Mouse (Mus musculus) urinary bladder, postnatal 14 days (tissue): ENCODE data around the gene Mgam.
"Not testable (repeated sequence)": the region's sequence is repeated elsewhere in the genome, so short reads cannot be mapped to it uniquely, and the experiment has no call there.

Source experiments
- DNase-seq: peaks from one replicate; pipeline ENCODE4 v3.0.0; 2021; ENCODE audit warnings: low spot score

Gene Mgam

DNA sequence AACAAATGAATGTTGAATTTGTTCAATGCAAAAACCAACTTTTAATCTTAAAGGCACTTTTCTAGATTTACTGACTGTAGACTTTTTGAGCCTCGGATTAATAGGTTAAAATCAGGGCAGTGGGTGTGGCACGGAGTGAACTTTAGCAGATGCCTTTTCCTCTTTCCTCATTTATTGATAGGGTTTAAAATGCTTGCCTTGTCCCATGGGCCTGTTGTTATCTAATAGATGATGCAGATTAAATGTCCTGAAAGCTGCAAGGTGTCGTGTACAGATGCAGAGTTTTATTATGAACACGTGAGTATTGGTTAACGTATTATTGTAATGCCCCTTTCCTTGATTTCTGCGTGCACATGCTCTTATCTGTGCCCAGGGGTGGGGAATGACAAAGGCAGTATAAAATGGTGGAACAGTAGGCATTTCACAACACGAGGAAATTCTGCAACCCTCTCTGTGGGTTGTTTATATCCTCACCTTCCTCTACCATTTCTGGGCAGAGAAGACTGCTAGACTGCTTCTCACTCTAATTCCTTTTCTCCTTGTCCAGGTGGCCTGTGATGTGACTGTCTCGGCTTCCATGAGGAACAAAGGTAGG is at the start of gene Mgam:
TSS of gene Mgam (plus strand) at position 426 of the 595 bp plus-strand sequence.
- DNase-seq: no peak

GRCm38 (mm10) chr6:40584336-40584735 is 44.3 kb upstream of the Mgam start:
- no peak for DNase-seq

DNA sequence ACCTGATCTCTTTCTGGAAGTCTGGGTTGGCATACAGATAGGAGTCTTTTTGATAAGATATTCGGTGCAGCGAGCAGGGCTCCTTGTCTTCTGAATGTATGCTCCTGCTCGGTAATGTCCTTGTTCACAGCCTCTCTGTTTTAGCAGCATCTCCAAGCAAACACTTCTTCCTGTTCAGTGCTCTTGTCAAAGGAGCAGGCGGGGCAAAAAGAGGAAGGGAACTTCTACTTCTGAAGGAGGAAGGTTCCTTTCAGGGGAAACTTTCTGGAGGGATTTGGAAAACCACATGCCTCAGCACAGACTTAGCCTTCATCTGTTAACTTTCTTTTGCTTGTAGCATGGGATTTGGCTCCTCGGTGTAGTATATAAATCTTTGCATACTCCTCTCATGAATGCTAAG is 43.0 kb upstream of the Mgam start, which contains the start of gene Clec5a:
TSS of gene Clec5a (minus strand) at position 177 of the 400 bp plus-strand sequence.
- no peak for DNase-seq

DNA sequence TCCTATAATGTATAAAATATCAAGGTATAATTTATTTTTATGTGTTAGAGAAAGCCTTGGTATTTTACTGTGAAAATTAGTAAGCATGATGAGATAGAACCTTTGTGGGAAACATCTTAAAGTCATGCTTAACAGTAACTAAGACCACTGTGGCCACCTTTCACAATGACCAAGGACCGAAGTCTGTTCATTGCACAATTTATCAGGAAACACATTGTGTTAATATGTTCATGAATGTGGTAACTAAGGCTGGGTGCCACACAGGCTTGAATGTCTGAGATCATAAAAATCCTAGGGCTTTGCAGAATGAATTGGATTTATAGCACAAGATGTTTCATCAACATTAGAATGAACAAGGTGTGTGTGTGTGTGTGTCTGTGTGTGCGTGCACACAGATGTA is 40.3 kb upstream of the Mgam start:
- DNase-seq: no peak

- no peak for DNase-seq
Measured at GRCm38 (mm10) chr6:40594804-40595550, 33.7 kb upstream of the Mgam start.

- not testable (repeated sequence) for DNase-seq
Measured at GRCm38 (mm10) chr6:40598546-40598945, 30.1 kb upstream of the Mgam start.

DNA sequence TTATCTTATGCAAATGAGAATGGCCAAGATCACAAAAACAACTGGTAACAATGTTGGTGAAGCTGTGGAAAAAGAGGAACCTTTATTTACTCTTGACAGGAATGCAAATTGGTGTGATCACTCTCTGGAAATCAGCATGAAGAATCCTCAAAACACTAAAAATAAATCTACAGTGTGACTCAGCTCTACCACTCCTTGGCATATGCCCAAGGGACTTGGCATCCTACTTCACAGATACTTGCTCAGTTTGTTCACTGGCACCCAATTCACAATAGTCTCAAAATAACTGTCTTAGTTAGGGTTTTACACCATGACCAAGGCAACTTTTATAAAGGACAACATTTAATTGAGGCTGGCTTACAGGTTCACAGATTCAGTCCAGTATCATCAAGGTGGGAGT is 21.2 kb upstream of the Mgam start:
- no peak for DNase-seq

DNA sequence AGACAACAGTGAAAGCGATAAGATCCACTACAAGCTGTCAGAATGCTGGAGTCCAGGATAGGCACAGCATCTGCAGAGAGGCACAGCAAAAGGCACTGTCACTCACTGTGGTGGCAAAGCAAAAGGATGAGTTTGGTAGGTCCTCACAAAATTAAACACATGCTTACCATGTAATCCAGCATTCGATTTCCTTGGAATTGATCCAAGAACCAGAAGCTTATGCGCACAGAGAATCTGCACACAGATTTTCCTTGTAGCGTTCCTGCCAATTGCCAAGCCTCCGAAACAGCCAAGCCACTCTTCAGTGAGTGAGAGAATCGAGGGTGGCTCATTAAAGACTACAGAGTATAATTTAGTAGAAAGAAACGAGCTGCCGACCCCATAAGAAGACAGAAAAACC is 18.4 kb upstream of the Mgam start:
- DNase-seq: no peak

DNA sequence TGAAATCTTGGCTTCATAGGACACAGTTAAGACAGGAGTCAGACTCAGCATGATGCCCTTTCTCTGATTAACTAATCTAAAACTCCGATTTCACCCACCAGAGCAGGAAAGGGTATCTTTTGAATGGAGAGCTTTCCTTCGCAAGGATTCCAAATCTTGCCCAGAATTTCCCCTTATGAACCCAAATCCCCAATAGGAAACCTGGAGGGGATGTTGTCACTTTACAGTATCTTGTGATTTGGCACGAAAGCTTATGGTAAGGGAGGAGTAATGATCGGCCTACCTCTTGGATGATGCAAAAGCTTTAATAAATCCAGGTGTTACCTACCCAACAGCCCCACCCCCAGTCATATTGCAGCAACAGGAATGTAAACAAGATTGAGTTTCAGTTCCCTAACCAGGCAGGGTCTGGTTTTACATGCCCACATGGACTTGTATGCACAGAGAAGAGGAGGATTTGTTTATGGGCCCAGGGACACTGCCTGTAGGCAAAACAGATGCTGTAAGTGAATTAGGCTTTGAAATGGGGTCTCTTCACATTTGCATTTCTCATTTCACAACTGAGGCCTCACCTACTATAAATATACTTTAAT is 15.3 kb upstream of the Mgam start, which contains the start of gene Tas2r138:
TSS of gene Tas2r138 (minus strand) at position 51 of the 593 bp plus-strand sequence.
- no peak for DNase-seq

- DNase-seq: peak; percentile 66
Measured at GRCm38 (mm10) chr6:40617965-40618364, 10.7 kb upstream of the Mgam start.

- DNase-seq: no peak
Measured at GRCm38 (mm10) chr6:40626111-40626510, 2.5 kb upstream of the Mgam start.

GRCm38 (mm10) chr6:40634640-40635071 is 6.0 kb downstream of the Mgam start:
- no peak for DNase-seq

DNA sequence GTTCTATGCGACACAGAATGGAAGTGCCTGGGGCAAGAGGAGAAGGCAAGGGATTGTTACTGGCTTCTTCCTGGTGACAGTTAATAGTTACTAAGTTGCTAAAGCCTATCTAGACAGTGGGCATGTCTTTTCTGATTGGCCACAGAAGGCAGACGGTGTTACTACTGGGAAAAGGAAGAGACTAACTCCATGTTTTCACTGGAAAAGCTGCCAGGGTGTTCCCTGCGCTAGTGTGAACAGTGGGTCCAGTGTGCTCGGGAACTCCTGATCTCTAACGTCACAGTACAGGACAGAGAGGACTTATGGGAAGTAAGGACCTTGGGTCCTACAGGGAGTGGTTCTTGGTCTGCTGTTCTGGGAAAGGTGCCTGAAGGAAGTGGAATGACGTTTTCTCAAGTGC is 6.9 kb downstream of the Mgam start:
- DNase-seq: no peak

DNA sequence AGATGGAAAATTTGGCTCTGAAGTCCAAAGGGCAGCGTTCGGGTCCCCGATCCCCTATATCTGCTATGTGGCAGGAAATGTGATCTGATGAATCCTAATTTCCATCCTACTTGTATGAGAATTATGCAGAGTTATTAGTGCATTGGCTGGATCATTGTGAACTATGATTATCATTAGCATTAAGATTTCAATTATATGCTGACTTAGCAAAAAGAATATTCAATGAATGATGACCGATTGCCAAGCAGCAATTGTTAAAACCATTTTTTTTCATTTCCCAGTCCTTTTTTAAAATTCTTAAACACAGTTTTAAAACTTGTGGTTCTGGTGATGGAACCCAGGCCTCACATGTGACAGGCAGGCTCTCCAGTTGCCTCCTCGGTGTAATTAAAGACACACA is 9.1 kb downstream of the Mgam start:
- DNase-seq: no peak

DNA sequence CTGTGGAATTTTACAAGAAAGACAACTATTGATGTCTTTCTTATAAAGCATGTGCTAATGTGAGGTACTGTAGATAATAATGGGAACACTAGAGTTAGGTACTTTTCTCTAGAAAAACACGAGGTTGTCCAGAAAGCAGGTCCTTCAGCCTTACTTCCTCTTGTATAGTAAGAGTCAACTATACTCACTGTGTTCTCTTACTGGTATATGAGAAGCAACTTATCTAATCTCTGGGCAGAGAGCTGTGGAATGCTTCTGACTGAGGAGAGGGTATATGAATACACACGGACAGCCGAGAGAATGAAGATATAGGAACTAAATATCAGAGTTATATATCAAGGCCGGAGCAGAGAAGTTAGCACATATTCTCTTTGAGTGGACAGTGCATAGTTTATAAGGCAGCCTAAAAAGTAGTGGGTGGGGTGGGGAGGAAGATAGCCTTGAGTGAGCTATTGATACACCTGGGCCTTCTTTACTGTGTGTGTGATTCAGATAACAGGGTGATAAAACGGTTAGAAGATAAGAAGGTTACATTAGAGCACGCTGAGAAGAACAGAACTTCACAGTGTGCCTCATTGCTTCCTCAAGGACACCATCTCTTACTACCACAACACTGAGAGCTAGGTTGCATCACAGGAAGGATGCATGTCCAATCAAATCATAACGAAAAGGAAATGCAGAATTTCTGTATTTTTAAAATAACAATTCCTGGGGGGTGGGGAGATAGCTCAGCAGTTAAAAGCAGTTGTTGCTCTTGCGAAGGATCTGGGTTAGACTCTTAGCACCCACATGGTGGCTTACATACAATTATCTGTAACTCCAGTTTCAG is 12.3 kb downstream of the Mgam start:
- DNase-seq: no peak

GRCm38 (mm10) chr6:40645701-40646100 is 17.1 kb downstream of the Mgam start:
- DNase-seq: no peak

- no peak for DNase-seq
Measured at GRCm38 (mm10) chr6:40650953-40651352, 22.3 kb downstream of the Mgam start.

- no peak for DNase-seq
Measured at GRCm38 (mm10) chr6:40660930-40661329, 32.3 kb downstream of the Mgam start.

DNA sequence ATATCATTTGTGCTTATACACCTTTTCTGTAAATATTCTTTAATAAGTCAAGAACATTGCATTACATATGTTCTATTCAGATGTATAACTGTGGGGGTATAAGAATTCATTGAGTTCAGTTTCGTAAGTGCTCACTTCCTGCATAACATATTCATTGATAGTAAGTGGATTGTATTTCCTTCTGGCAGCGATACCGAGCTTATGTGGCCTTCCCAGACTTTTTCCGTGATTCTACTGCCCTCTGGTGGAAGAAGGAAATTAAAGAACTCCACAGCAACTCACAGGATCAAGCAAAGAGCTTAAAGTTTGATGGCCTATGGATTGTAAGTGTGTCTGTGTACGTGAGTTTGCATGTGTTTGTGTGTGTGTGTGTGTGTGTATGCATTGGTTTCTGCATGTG is 60.5 kb downstream of the Mgam start:
- DNase-seq: no peak

DNA sequence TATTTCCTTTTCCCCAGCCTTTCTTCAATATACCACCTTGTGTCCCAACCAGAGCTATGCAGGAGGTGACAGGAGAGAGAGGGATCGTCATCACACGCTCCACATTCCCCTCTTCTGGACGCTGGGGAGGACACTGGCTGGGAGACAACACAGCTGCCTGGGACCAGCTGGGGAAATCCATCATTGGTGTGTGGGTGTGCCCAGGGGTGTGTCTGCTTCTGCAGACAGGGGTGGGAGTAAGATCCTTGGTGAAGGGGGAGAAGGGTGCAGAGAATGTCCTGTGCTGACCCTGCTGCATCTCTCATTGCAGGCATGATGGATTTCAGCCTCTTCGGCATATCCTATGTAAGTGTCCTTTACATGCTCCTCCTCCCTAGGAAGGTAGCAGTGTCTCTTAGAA is 63.4 kb downstream of the Mgam start:
- not testable (repeated sequence) for DNase-seq

GRCm38 (mm10) chr6:40713494-40713893 is 84.9 kb downstream of the Mgam start:
- DNase-seq: not testable (repeated sequence)

DNA sequence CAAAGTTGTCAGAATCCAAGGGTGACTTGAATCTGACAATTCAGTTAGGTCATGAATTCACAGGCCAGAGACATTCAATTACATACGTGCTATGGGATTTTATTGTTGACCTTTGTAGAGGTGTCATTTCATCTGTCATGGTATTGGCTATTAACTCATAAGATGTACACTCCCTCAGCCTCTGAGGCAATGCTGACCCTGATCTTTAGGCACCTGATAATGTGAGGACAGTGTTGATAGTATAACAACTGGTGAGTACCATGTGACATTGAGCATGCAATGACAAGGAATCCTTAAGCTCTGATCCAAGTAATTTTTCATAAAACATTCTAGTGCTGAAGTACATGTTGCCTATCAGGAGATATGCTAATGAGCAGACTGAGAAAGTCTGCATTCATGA is 87.1 kb downstream of the Mgam start:
- no peak for DNase-seq
